Mouse (Mus musculus): Measurements from ENCODE around the gene Knstrn.

The Knstrn gene

GRCm38 (mm10) chr2:118903333-118903741 lies 89.5 kb downstream of the Knstrn start:
- no peak for DNase-seq

All from embryo, embryonic 11 days (tissue).